ENCODE assay signal across 7 mouse cellular contexts in the genomic region with DNA sequence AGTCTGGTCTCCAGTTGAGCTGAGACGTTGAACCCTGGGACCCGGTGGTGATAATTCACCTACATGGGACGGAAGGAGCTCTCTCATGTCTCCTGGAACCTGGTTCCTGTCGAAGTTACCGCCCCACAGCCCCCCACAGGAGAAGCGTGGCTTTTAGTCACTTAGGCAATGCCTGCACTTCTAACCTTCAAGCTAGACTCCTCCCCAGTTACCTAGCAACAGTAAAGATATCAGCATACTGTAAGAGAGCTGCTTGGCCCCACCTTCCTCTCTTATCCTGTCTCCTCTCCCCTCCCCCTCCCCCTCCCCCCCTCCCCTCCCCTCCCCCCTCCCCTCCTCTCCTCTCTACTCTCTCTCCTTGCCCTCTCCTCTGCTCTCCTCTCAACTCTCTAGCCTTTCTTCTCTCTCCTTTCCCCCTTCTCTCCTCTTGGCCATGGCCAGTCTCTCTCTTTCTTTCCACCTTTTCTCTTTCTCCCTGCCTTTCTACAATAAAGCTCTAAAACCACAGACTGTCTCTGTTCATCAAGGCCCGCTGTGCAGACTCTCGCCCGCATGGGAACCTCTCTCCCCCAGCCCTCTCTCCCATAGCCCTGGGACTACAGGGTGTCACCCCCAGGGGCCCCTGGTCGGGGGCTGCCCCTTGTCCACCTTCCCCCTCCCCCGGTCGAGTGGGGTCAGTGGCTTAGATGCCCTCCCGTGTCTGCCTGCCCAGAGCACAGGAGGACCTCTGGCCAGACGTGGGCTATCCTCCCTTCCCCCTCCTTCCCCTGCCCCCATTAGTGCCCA.
DNase-seq lines count a peak whose midpoint lies in the region; ATAC-seq and TF ChIP-seq lines count a peak whose summit lies in the region.

No protein-coding gene starts in this region.

- no peaks in the 10 kb centered on the region for H3K4me1 ChIP-seq in lung, embryonic 14.5 days (ENCODE audit: insufficient read depth)
- H3K4me1 ChIP-seq in lung, adult 2 months (ENCODE audit: control insufficient read depth, insufficient read depth, low read length): no peaks in the 10 kb centered on the region
- H3K4me1 ChIP-seq in forebrain, postnatal 0 days (ENCODE audit: insufficient read depth): no peaks in the 10 kb centered on the region
- no peaks in the 10 kb centered on the region for H3K4me1 ChIP-seq in stomach, embryonic 14.5 days (ENCODE audit: control insufficient read depth, insufficient read depth, low read length)

- H3K27ac ChIP-seq in lung, embryonic 14.5 days (ENCODE audit: low read depth): no peak overlapping the region
- no peak overlapping the region for H3K27ac ChIP-seq in forebrain, postnatal 0 days (ENCODE audit: low read depth, low read length)
- H3K27ac ChIP-seq in stomach, embryonic 14.5 days (ENCODE audit: low read length): no peak overlapping the region

- TF ChIP-seq CTCF in lung, embryonic 14.5 days (IDR thresholded peaks at IDR 0.05; ENCODE audit: low read depth): no peak
- no peak for TF ChIP-seq CTCF in lung, adult 2 months (IDR thresholded peaks at IDR 0.05; ENCODE audit: insufficient read depth, low read length)
- TF ChIP-seq CTCF in forebrain, postnatal 0 days (IDR thresholded peaks at IDR 0.05; ENCODE audit: low read depth): no peak

- peak; percentile 54; the same call in 1 of the 2 replicates for ATAC-seq in lung, embryonic 14.5 days (ENCODE audit: insufficient read depth)
- peak; percentile 69; the same call in 1 of the 2 replicates for ATAC-seq in common myeloid progenitor, adult 5-6 weeks (replicated peaks; ENCODE audit: low read depth, poor library complexity, severe bottlenecking)
- ATAC-seq in forebrain, postnatal 0 days: peak; percentile 74; the same call in 1 of the 2 replicates
- ATAC-seq in stomach, embryonic 14.5 days (ENCODE audit: insufficient number of reproducible peaks, insufficient read depth, low FRiP score, low read depth): peak; percentile 79

- H3K36me3 ChIP-seq in lung, embryonic 14.5 days (ENCODE audit: insufficient read depth): no peaks in the 10 kb centered on the region
- no peaks in the 10 kb centered on the region for H3K36me3 ChIP-seq in forebrain, postnatal 0 days (ENCODE audit: insufficient read depth)
- H3K36me3 ChIP-seq in stomach, embryonic 14.5 days (ENCODE audit: control insufficient read depth, insufficient read depth, low read length): no peaks in the 10 kb centered on the region

- WGBS in lung, embryonic 14.5 days: 20% methylated on average over 14 of the region's 14 CpGs
- 42% methylated on average over 14 of the region's 14 CpGs for WGBS in lung, adult 2 months
- WGBS in forebrain, postnatal 0 days: 42% methylated on average over 14 of the region's 14 CpGs
- WGBS in stomach, embryonic 14.5 days: 19% methylated on average over 14 of the region's 14 CpGs

- no peak overlapping the region for H3K4me3 ChIP-seq in lung, embryonic 14.5 days (ENCODE audit: low read depth, low read length)
- H3K4me3 ChIP-seq in lung, adult 2 months (replicated peaks; ENCODE audit: extremely low read depth, low read depth, low read length): no peak overlapping the region
- no peak overlapping the region for H3K4me3 ChIP-seq in forebrain, postnatal 0 days (ENCODE audit: low read depth, low read length)
- no peak overlapping the region for H3K4me3 ChIP-seq in stomach, embryonic 14.5 days (ENCODE audit: low read depth, low read length)

- TF ChIP-seq POLR2A in lung, adult 2 months (IDR thresholded peaks at IDR 0.05; ENCODE audit: borderline replicate concordance, extremely low read depth, low read depth, low read length): no peak

- H3K4me2 ChIP-seq in lung, embryonic 14.5 days: no peak overlapping the region
- H3K4me2 ChIP-seq in forebrain, postnatal 0 days (ENCODE audit: low read depth): no peak overlapping the region
- H3K4me2 ChIP-seq in stomach, embryonic 14.5 days (replicated peaks; ENCODE audit: low read depth, low read length): no peak overlapping the region

- no peak overlapping the region for H3K9ac ChIP-seq in lung, embryonic 14.5 days
- H3K9ac ChIP-seq in forebrain, postnatal 0 days: no peak overlapping the region
- no peak overlapping the region for H3K9ac ChIP-seq in stomach, embryonic 14.5 days (replicated peaks; ENCODE audit: low read depth, low read length)

- no peaks in the 10 kb centered on the region for H3K9me3 ChIP-seq in lung, embryonic 14.5 days (ENCODE audit: low read depth, low read length)
- no peaks in the 10 kb centered on the region for H3K9me3 ChIP-seq in forebrain, postnatal 0 days (ENCODE audit: low read length)
- no peaks in the 10 kb centered on the region for H3K9me3 ChIP-seq in stomach, embryonic 14.5 days (ENCODE audit: control insufficient read depth, low read depth, low read length)

- no peaks in the 10 kb centered on the region for H3K27me3 ChIP-seq in lung, embryonic 14.5 days (ENCODE audit: insufficient read depth, low read length)
- no peaks in the 10 kb centered on the region for H3K27me3 ChIP-seq in forebrain, postnatal 0 days (ENCODE audit: insufficient read depth, low read length)
- no peaks in the 10 kb centered on the region for H3K27me3 ChIP-seq in stomach, embryonic 14.5 days (ENCODE audit: control insufficient read depth, insufficient read depth, low read length)

- peak; percentile 24 for DNase-seq in lung, embryonic 14.5 days
- no peak for DNase-seq in lung, adult 2 months
- no peak for DNase-seq in forebrain, postnatal 0 days
- no peak for DNase-seq in adipocyte (ENCODE audit: low spot score)
- no peak for DNase-seq in testis, postnatal 14 days (ENCODE audit: low spot score)
